In genomic region chr6:83421866-83422649, GRCm38 (mm10) we compare ENCODE assay signal across 8 mouse cellular contexts. TPM values are rescaled to one million over a fixed set of nuclear protein-coding genes. Genes with fewer than 3 reads are reported as not detected.
DNase-seq lines count a peak whose midpoint lies in the region; ATAC-seq and TF ChIP-seq lines count a peak whose summit lies in the region.

No protein-coding gene starts in this region.

- H3K27ac ChIP-seq in forebrain, embryonic 13.5 days = no peak overlapping the region
- H3K27ac ChIP-seq in forebrain, postnatal 0 days (ENCODE audit: low read depth, low read length) = no peak overlapping the region
- no peak overlapping the region for H3K27ac ChIP-seq in ES-E14 (ENCODE audit: insufficient read depth, low read depth, low read length, poor library complexity, severe bottlenecking)
- H3K27ac ChIP-seq in heart, postnatal 0 days (ENCODE audit: low read depth) = peak overlapping the region; percentile 44
- peak overlapping the region; percentile 5; the same call in 1 of the 2 replicates for H3K27ac ChIP-seq in liver, embryonic 12.5 days

- H3K36me3 ChIP-seq in forebrain, embryonic 13.5 days (ENCODE audit: poor library complexity, severe bottlenecking) = peaks cover 21% of the 10 kb centered on the region; the same call in 1 of the 2 replicates
- H3K36me3 ChIP-seq in forebrain, postnatal 0 days (ENCODE audit: insufficient read depth) = 0 out of 2 replicates have a peak, but pooled peaks cover 6% of the 10 kb centered on the region
- H3K36me3 ChIP-seq in ES-E14 (ENCODE audit: control insufficient read depth, insufficient read depth, low read length, poor library complexity, severe bottlenecking) = no peaks in the 10 kb centered on the region
- peaks cover 5% of the 10 kb centered on the region; the same call in 1 of the 2 replicates for H3K36me3 ChIP-seq in heart, postnatal 0 days (replicated peaks; ENCODE audit: control insufficient read depth, insufficient read depth, low read length)
- peaks cover 44% of the 10 kb centered on the region for H3K36me3 ChIP-seq in liver, embryonic 12.5 days

- WGBS in forebrain, embryonic 13.5 days = 14% methylated on average over 11 of the region's 11 CpGs
- WGBS in forebrain, postnatal 0 days = 20% methylated on average over 11 of the region's 11 CpGs
- 37% methylated on average over 11 of the region's 11 CpGs for WGBS in heart, postnatal 0 days
- 63% methylated on average over 11 of the region's 11 CpGs for WGBS in liver, embryonic 12.5 days (ENCODE audit: insufficient replicate concordance)

- in situ Hi-C loops in ES-E14 (cut with MboI; ENCODE audit: low sequenced_read_pairs in 2 of 2, unreplicated experiment in 2 of 2) = no loop called here

- TF ChIP-seq EP300 in heart, postnatal 0 days (IDR thresholded peaks at IDR 0.05; ENCODE audit: low read depth) = no peak

- no peak overlapping the region for H3K4me3 ChIP-seq in forebrain, embryonic 13.5 days
- no peak overlapping the region for H3K4me3 ChIP-seq in forebrain, postnatal 0 days (ENCODE audit: low read depth, low read length)
- no peak overlapping the region for H3K4me3 ChIP-seq in ES-E14 (ENCODE audit: insufficient read depth in 1 of 2, low read depth in 1 of 2, low read length in 2 of 2, poor library complexity in 1 of 2, severe bottlenecking in 1 of 2)
- no peak overlapping the region for H3K4me3 ChIP-seq in heart, postnatal 0 days (ENCODE audit: low read depth, low read length)
- no peak overlapping the region for H3K4me3 ChIP-seq in liver, embryonic 12.5 days

- no peaks in the 10 kb centered on the region for H3K27me3 ChIP-seq in forebrain, embryonic 13.5 days
- no peaks in the 10 kb centered on the region for H3K27me3 ChIP-seq in forebrain, postnatal 0 days (ENCODE audit: insufficient read depth, low read length)
- no peaks in the 10 kb centered on the region for H3K27me3 ChIP-seq in heart, postnatal 0 days (ENCODE audit: control insufficient read depth, insufficient read depth, low read length)
- H3K27me3 ChIP-seq in liver, embryonic 12.5 days (replicated peaks) = no peaks in the 10 kb centered on the region

- peaks cover 87% of the 10 kb centered on the region for H3K4me1 ChIP-seq in forebrain, embryonic 13.5 days
- H3K4me1 ChIP-seq in forebrain, postnatal 0 days (ENCODE audit: insufficient read depth) = no peaks in the 10 kb centered on the region; the same call in 1 of the 2 replicates
- H3K4me1 ChIP-seq in ES-E14 (ENCODE audit: control insufficient read depth in 2 of 2, insufficient read depth in 2 of 2, low read length in 2 of 2, poor library complexity in 1 of 2) = 0 out of 4 replicates have a peak, but pooled peaks cover 0 to 1% of the 10 kb centered on the region in 2 experiments
- peaks cover 23% of the 10 kb centered on the region for H3K4me1 ChIP-seq in heart, postnatal 0 days (ENCODE audit: control insufficient read depth, insufficient read depth)
- peaks cover 30% of the 10 kb centered on the region for H3K4me1 ChIP-seq in liver, embryonic 12.5 days

- H3K4me2 ChIP-seq in forebrain, embryonic 13.5 days = 0 out of 2 replicates have a peak overlapping the region, but pooled peaks have one; percentile 2
- H3K4me2 ChIP-seq in forebrain, postnatal 0 days (ENCODE audit: low read depth) = no peak overlapping the region
- no peak overlapping the region for H3K4me2 ChIP-seq in heart, postnatal 0 days (ENCODE audit: low read depth, low read length)
- H3K4me2 ChIP-seq in liver, embryonic 12.5 days = no peak overlapping the region

- H3K9me3 ChIP-seq in forebrain, embryonic 13.5 days (replicated peaks) = no peaks in the 10 kb centered on the region
- no peaks in the 10 kb centered on the region for H3K9me3 ChIP-seq in forebrain, postnatal 0 days (ENCODE audit: low read length)
- H3K9me3 ChIP-seq in ES-E14 (ENCODE audit: control insufficient read depth, insufficient read depth, low read depth, low read length) = no peaks in the 10 kb centered on the region
- H3K9me3 ChIP-seq in heart, postnatal 0 days (replicated peaks; ENCODE audit: control insufficient read depth, low read length) = no peaks in the 10 kb centered on the region
- H3K9me3 ChIP-seq in liver, embryonic 12.5 days (replicated peaks) = no peaks in the 10 kb centered on the region

- no peak for ATAC-seq in forebrain, embryonic 13.5 days
- no peak for ATAC-seq in forebrain, postnatal 0 days
- ATAC-seq in heart, postnatal 0 days (ENCODE audit: insufficient read depth, low read depth) = peak; percentile 49; the same call in 1 of the 2 replicates
- peak; percentile 52; the same call in 1 of the 2 replicates for ATAC-seq in liver, embryonic 12.5 days

- H3K9ac ChIP-seq in forebrain, embryonic 13.5 days = peak overlapping the region; percentile 40
- no peak overlapping the region for H3K9ac ChIP-seq in forebrain, postnatal 0 days
- no peak overlapping the region for H3K9ac ChIP-seq in ES-E14 (ENCODE audit: insufficient read depth, low read depth, low read length, poor library complexity, severe bottlenecking)
- H3K9ac ChIP-seq in heart, postnatal 0 days (replicated peaks; ENCODE audit: low read depth, low read length) = no peak overlapping the region
- no peak overlapping the region for H3K9ac ChIP-seq in liver, embryonic 12.5 days

- no peak for DNase-seq in forebrain, postnatal 0 days
- DNase-seq in ES-E14 (ENCODE audit: low read depth, low spot score) = peak; percentile 87
- DNase-seq in heart, postnatal 0 days (ENCODE audit: low spot score) = no peak
- peak; percentile 54 for DNase-seq in testis, postnatal 14 days (ENCODE audit: low spot score)
- no peak for DNase-seq in MN1 (ENCODE audit: low spot score)
- DNase-seq in spleen, postnatal 36 days (ENCODE audit: low spot score in 2 of 2) = no peak

- no peak for TF ChIP-seq CTCF in forebrain, postnatal 0 days (IDR thresholded peaks at IDR 0.05; ENCODE audit: low read depth)
- no peak for TF ChIP-seq CTCF in heart, postnatal 0 days (IDR thresholded peaks at IDR 0.05; ENCODE audit: low read depth)

TF ChIP-seq in ES-E14, 5 proteins besides CTCF, POLR2A, EP300 and RAD21:
- TF ChIP-seq ZNF384 (IDR thresholded peaks at IDR 0.05; ENCODE audit: low read depth, low read length) (no peak), CHD2 (IDR thresholded peaks at IDR 0.05; ENCODE audit: low read depth, low read length) (no peak), ZC3H11A (IDR thresholded peaks at IDR 0.05; ENCODE audit: borderline replicate concordance, low read depth, low read length) (no peak), MAFK (IDR thresholded peaks at IDR 0.05; ENCODE audit: insufficient read depth, low read depth, low read length) (no peak), HCFC1 (IDR thresholded peaks at IDR 0.05; ENCODE audit: borderline replicate concordance, insufficient read depth, low read length) (no peak)

RNA-seq across cellular contexts. Expression of gene Tet3, which starts 36.8 kb away (rescaled TPM):
- 65.3 and 79.4 TPM in 2 replicates for polyA plus RNA-seq in forebrain, embryonic 13.5 days (2015; fragmentation: Nextera tagmentation; extraction: Ambion mirVana)
- 23.2 and 27.7 TPM in 2 replicates for total RNA-seq in forebrain, postnatal 0 days (2014; rRNA removed)
- polyA plus RNA-seq in forebrain, postnatal 0 days (2015; fragmentation: Nextera tagmentation; extraction: Ambion mirVana) = 38.0 and 49.4 TPM in 2 replicates
- total RNA-seq in ES-E14 (2012; rRNA removed) = 5.1 and 6.0 TPM in 2 replicates
- 14.1 and 17.3 TPM in 2 replicates for total RNA-seq in heart, postnatal 0 days (2014; rRNA removed; ENCODE audit: low replicate concordance)
- polyA plus RNA-seq in heart, postnatal 0 days (2015; fragmentation: Nextera tagmentation; extraction: Ambion mirVana) = 16.4 and 17.2 TPM in 2 replicates
- polyA plus RNA-seq in liver, embryonic 12.5 days (2016; fragmentation: Nextera tagmentation; extraction: Ambion mirVana) = 12.1 and 14.8 TPM in 2 replicates

Comparison
In these comparisons a context has a peak if more than half of its experiments do, and no peak if none do; other contexts are left out.
1. ATAC-seq: peak in heart, postnatal 0 days (single experiment) and liver, embryonic 12.5 days (single experiment); none in forebrain, embryonic 13.5 days (single experiment) and forebrain, postnatal 0 days (single experiment).
2. H3K27ac ChIP-seq: peak in heart, postnatal 0 days (single experiment) and liver, embryonic 12.5 days (single experiment); none in forebrain, embryonic 13.5 days (single experiment), forebrain, postnatal 0 days (single experiment) and ES-E14 (single experiment).
3. DNase-seq: peak in ES-E14 (single experiment) and testis, postnatal 14 days (single experiment); none in forebrain, postnatal 0 days (single experiment), heart, postnatal 0 days (single experiment), MN1 (single experiment) and spleen, postnatal 36 days (0 of 2).